Comparison of ENCODE assay signal across 8 mouse cellular contexts in the genomic region with DNA sequence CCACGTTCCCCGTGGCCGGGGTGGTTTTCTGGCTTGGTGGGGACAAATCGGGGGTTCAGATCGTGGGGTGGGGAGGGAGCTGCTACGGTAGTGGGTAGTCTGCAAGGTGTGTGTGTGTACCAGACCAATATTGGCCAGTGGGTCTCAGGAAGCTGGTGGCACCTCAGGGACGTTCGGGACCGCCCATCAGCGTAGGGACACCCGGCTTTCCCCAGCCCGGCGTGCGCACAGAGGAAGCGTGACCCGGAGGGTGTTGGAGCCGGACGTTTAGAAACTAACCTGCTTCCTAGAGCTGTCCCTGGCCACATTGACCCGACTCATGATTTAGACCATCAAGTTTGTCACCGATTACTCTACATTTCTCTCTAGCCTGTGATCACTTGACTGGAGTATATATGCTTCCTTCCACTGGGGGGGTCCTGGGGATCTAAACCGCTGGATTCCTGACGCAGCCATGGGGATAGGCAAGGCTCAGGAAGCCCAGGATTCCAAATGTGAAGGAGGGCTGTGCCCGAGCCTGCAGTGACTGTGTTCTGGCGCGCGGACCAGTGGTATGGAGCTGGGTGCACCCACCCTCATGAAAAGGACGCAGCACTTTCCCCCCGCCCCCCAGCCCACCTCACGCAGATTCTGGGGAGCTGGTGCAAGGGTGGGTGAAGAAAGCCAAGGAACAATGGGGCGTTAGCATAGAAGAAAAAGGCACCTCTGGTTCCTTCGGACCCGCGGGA.
DNase-seq lines count a peak whose midpoint lies in the region; ATAC-seq and TF ChIP-seq lines count a peak whose summit lies in the region.

No protein-coding gene starts in this region.

- peaks cover 36% of the 10 kb centered on the region for H3K27me3 ChIP-seq in forebrain, embryonic 13.5 days
- H3K27me3 ChIP-seq in intestine, embryonic 14.5 days (replicated peaks; ENCODE audit: control insufficient read depth, insufficient read depth, low read length): peaks cover 67% of the 10 kb centered on the region
- peaks cover 63% of the 10 kb centered on the region for H3K27me3 ChIP-seq in lung, postnatal 0 days (replicated peaks; ENCODE audit: insufficient read depth, low read length)
- peaks cover 27% of the 10 kb centered on the region for H3K27me3 ChIP-seq in stomach, embryonic 14.5 days (ENCODE audit: control insufficient read depth, insufficient read depth, low read length)

- H3K27ac ChIP-seq in forebrain, embryonic 13.5 days: peak overlapping the region; percentile 91
- no peak overlapping the region for H3K27ac ChIP-seq in intestine, embryonic 14.5 days (ENCODE audit: low read depth)
- no peak overlapping the region for H3K27ac ChIP-seq in lung, postnatal 0 days (ENCODE audit: low read length)
- H3K27ac ChIP-seq in stomach, embryonic 14.5 days (ENCODE audit: low read length): no peak overlapping the region

- 0% methylated on average over 33 of the region's 33 CpGs for WGBS in forebrain, embryonic 13.5 days
- WGBS in intestine, embryonic 14.5 days: under 1% methylated on average over 33 of the region's 33 CpGs
- WGBS in lung, postnatal 0 days: under 1% methylated on average over 33 of the region's 33 CpGs
- under 1% methylated on average over 33 of the region's 33 CpGs for WGBS in stomach, embryonic 14.5 days

- peak; percentile 20 for ATAC-seq in forebrain, embryonic 13.5 days
- no peak; the same call in 1 of the 2 replicates for ATAC-seq in intestine, embryonic 14.5 days (replicated peaks; ENCODE audit: low FRiP score, low TSS enrichment, low read depth)
- ATAC-seq in lung, postnatal 0 days: peak; percentile 18; the same call in 1 of the 2 replicates
- ATAC-seq in stomach, embryonic 14.5 days (ENCODE audit: insufficient number of reproducible peaks, insufficient read depth, low FRiP score, low read depth): no peak
- ATAC-seq in inflammation-experienced regulatory T-cells, adult 6 months: no peak

- DNase-seq in kidney, adult 18-20 months: peak; percentile 34
- no peak for DNase-seq in kidney, adult 11 months
- DNase-seq in WW6 (ENCODE audit: low read depth, low spot score): peak; percentile 9
- peak; percentile 68 for DNase-seq in intestine, embryonic 14.5 days (ENCODE audit: low spot score)
- DNase-seq in lung, postnatal 0 days (ENCODE audit: low spot score): peak; percentile 38

- TF ChIP-seq EP300 in lung, postnatal 0 days (IDR thresholded peaks at IDR 0.05): no peak

- H3K4me3 ChIP-seq in forebrain, embryonic 13.5 days: peak overlapping the region; percentile 87
- H3K4me3 ChIP-seq in intestine, embryonic 14.5 days (ENCODE audit: low read depth, low read length): peak overlapping the region; percentile 49
- peak overlapping the region; percentile 65 for H3K4me3 ChIP-seq in lung, postnatal 0 days (ENCODE audit: low read depth, low read length)
- peak overlapping the region; percentile 66 for H3K4me3 ChIP-seq in stomach, embryonic 14.5 days (ENCODE audit: low read depth, low read length)

- H3K9me3 ChIP-seq in forebrain, embryonic 13.5 days (replicated peaks): no peaks in the 10 kb centered on the region
- H3K9me3 ChIP-seq in intestine, embryonic 14.5 days (ENCODE audit: control insufficient read depth, low read length): no peaks in the 10 kb centered on the region
- H3K9me3 ChIP-seq in lung, postnatal 0 days (ENCODE audit: low read length): no peaks in the 10 kb centered on the region
- H3K9me3 ChIP-seq in stomach, embryonic 14.5 days (ENCODE audit: control insufficient read depth, low read depth, low read length): no peaks in the 10 kb centered on the region

- peak overlapping the region; percentile 95 for H3K9ac ChIP-seq in forebrain, embryonic 13.5 days
- peak overlapping the region; percentile 57 for H3K9ac ChIP-seq in intestine, embryonic 14.5 days (ENCODE audit: low read length)
- H3K9ac ChIP-seq in lung, postnatal 0 days (replicated peaks; ENCODE audit: low read depth): 0 out of 2 replicates have a peak overlapping the region, but pooled peaks have one; percentile 23
- peak overlapping the region; percentile 45 for H3K9ac ChIP-seq in stomach, embryonic 14.5 days (replicated peaks; ENCODE audit: low read depth, low read length)

- H3K36me3 ChIP-seq in forebrain, embryonic 13.5 days (ENCODE audit: poor library complexity, severe bottlenecking): no peaks in the 10 kb centered on the region
- H3K36me3 ChIP-seq in intestine, embryonic 14.5 days (ENCODE audit: control insufficient read depth, insufficient read depth, low read length): no peaks in the 10 kb centered on the region
- no peaks in the 10 kb centered on the region for H3K36me3 ChIP-seq in lung, postnatal 0 days (ENCODE audit: insufficient read depth, low read length)
- no peaks in the 10 kb centered on the region for H3K36me3 ChIP-seq in stomach, embryonic 14.5 days (ENCODE audit: control insufficient read depth, insufficient read depth, low read length)

- H3K4me2 ChIP-seq in forebrain, embryonic 13.5 days: peak overlapping the region; percentile 91
- peak overlapping the region; percentile 83 for H3K4me2 ChIP-seq in intestine, embryonic 14.5 days (ENCODE audit: low read length)
- H3K4me2 ChIP-seq in lung, postnatal 0 days (replicated peaks; ENCODE audit: low read depth, low read length): peak overlapping the region; percentile 97
- peak overlapping the region; percentile 90 for H3K4me2 ChIP-seq in stomach, embryonic 14.5 days (replicated peaks; ENCODE audit: low read depth, low read length)

- H3K4me1 ChIP-seq in forebrain, embryonic 13.5 days: peaks cover 45% of the 10 kb centered on the region
- H3K4me1 ChIP-seq in intestine, embryonic 14.5 days (replicated peaks; ENCODE audit: control insufficient read depth, insufficient read depth, low read length): peaks cover 9% of the 10 kb centered on the region; the same call in 1 of the 2 replicates
- H3K4me1 ChIP-seq in lung, postnatal 0 days (ENCODE audit: insufficient read depth, low read depth, low read length): no peaks in the 10 kb centered on the region
- H3K4me1 ChIP-seq in stomach, embryonic 14.5 days (ENCODE audit: control insufficient read depth, insufficient read depth, low read length): peaks cover 7% of the 10 kb centered on the region; the same call in 1 of the 2 replicates

- TF ChIP-seq CTCF in lung, postnatal 0 days (IDR thresholded peaks at IDR 0.05): no peak

Comparison
In these comparisons a context has a peak if more than half of its experiments do, and no peak if none do; other contexts are left out.
1. ATAC-seq: peak in forebrain, embryonic 13.5 days (single experiment) and lung, postnatal 0 days (single experiment); none in intestine, embryonic 14.5 days (single experiment), stomach, embryonic 14.5 days (single experiment) and inflammation-experienced regulatory T-cells, adult 6 months (single experiment).
2. H3K9ac ChIP-seq: peak in every context shown above with its lines; median percentile 95 in forebrain, embryonic 13.5 days; 57 in intestine, embryonic 14.5 days; 45 in stomach, embryonic 14.5 days; 23 in lung, postnatal 0 days.
3. Peak in every context shown above with its lines, with median percentiles within 50 percentile points of each other: H3K4me2 ChIP-seq and H3K4me3 ChIP-seq.